Comparison of ENCODE assay signal across 8 mouse cellular contexts in the genomic region with DNA sequence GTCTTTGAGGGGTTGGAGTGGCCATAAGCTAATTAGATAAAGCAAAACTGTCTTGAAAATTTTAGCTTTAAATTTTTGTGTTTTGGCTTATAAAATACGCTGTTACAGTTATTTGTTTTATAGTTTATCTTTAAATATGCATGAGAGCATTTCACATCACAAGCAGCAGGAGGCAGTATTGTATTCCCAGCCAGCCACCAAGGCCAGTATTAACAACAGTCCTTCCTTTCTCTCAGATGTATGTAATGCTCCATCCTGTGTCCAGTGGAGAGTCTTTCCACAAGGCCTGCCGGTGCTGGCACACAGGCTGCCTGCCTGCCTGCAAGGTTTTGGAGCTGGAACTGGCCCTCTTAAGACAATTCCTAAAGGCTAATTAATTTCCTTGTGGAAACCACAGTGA. TPM values are rescaled to one million over a fixed set of nuclear protein-coding genes. Genes with fewer than 3 reads are reported as not detected.
DNase-seq lines count a peak whose midpoint lies in the region; ATAC-seq and TF ChIP-seq lines count a peak whose summit lies in the region.

No protein-coding gene starts in this region.

- H3K27ac ChIP-seq in lung, embryonic 14.5 days (ENCODE audit: low read depth), result no peak overlapping the region
- H3K27ac ChIP-seq in cortical plate, adult 2 months (ENCODE audit: insufficient read depth, low read length), result no peak overlapping the region

- H3K4me3 ChIP-seq in lung, embryonic 14.5 days (ENCODE audit: low read depth, low read length), result no peak overlapping the region
- H3K4me3 ChIP-seq in cortical plate, adult 2 months (ENCODE audit: insufficient read depth, low read length), result no peak overlapping the region

- H3K4me1 ChIP-seq in lung, embryonic 14.5 days (ENCODE audit: insufficient read depth), result no peaks in the 10 kb centered on the region
- H3K4me1 ChIP-seq in cortical plate, adult 2 months (ENCODE audit: control insufficient read depth, insufficient read depth, low read length), result no peaks in the 10 kb centered on the region

- H3K36me3 ChIP-seq in lung, embryonic 14.5 days (ENCODE audit: insufficient read depth), result peaks cover 34% of the 10 kb centered on the region

- no peaks in the 10 kb centered on the region for H3K9me3 ChIP-seq in lung, embryonic 14.5 days (ENCODE audit: low read depth, low read length)

- ATAC-seq in lung, embryonic 14.5 days (ENCODE audit: insufficient read depth), result 0 out of 2 replicates have a peak, but pooled peaks have one; percentile 38

- peak; percentile 75 for TF ChIP-seq CTCF in lung, embryonic 14.5 days (IDR thresholded peaks at IDR 0.05; ENCODE audit: low read depth)
- peak; percentile 57 for TF ChIP-seq CTCF in cortical plate, adult 2 months (IDR thresholded peaks at IDR 0.05; ENCODE audit: extremely low read depth, insufficient read depth, low read length)

- no peak overlapping the region for H3K9ac ChIP-seq in lung, embryonic 14.5 days

- H3K4me2 ChIP-seq in lung, embryonic 14.5 days, result no peak overlapping the region

- peak; percentile 38 to 58 for DNase-seq in cerebellum, postnatal 10 days
- DNase-seq in cerebellum, adult 18-20 months, result no peak
- peak; percentile 70 for DNase-seq in lung, embryonic 14.5 days
- no peak for DNase-seq in lung, postnatal 14 days
- DNase-seq in retina, embryonic 14.5 days (ENCODE audit: low spot score), result peak; percentile 39
- DNase-seq in layer of hippocampus, adult 11-12 months (ENCODE audit: low spot score), result no peak
- DNase-seq in spleen, adult 12 weeks (ENCODE audit: low spot score), result no peak

- WGBS in lung, embryonic 14.5 days, result 34% methylated on average over 2 of the region's 2 CpGs

- H3K27me3 ChIP-seq in lung, embryonic 14.5 days (ENCODE audit: insufficient read depth, low read length), result no peaks in the 10 kb centered on the region

- TF ChIP-seq POLR2A in cortical plate, adult 2 months (IDR thresholded peaks at IDR 0.05; ENCODE audit: extremely low read depth, insufficient read depth, low read length), result no peak

RNA-seq across cellular contexts. Expression of a gene that starts 26.7 kb away (rescaled TPM):
- 26.8 and 27.4 TPM in 2 replicates for polyA plus RNA-seq in lung, embryonic 14.5 days (2014; fragmentation: Nextera tagmentation; extraction: Ambion mirVana)
- 46.2 and 49.3 TPM in 2 replicates for polyA plus RNA-seq in cortical plate, adult 2 months (2012; rRNA removed)

RNA-seq across cellular contexts. Expression of a gene that starts 29.0 kb away (rescaled TPM):
- 29.0 and 32.2 TPM in 2 replicates for polyA plus RNA-seq in lung, embryonic 14.5 days (2014; fragmentation: Nextera tagmentation; extraction: Ambion mirVana)
- polyA plus RNA-seq in cortical plate, adult 2 months (2012; rRNA removed), result 84.5 and 85.3 TPM in 2 replicates

Comparison
In these comparisons a context has a peak if more than half of its experiments do, and no peak if none do; other contexts are left out.
1. DNase-seq: peak in cerebellum, postnatal 10 days (2 of 2), lung, embryonic 14.5 days (single experiment) and retina, embryonic 14.5 days (single experiment); none in cerebellum, adult 18-20 months (0 of 2), lung, postnatal 14 days (single experiment), layer of hippocampus, adult 11-12 months (single experiment) and spleen, adult 12 weeks (single experiment).